Mouse (Mus musculus): ENCODE results near the gene Mybph.
"Not testable (repeated sequence)": the region's sequence is repeated elsewhere in the genome, so short reads cannot be mapped to it uniquely, and the experiment has no call there.

The Mybph gene

GRCm38 (mm10) chr1:134233681-134234454, 40.6 kb downstream of the Mybph start:
- in situ Hi-C loops (cut with MboI, MseI), result no loop called here

- in situ Hi-C loops (cut with MboI, MseI), result no loop called here
These were observed 41.5 kb downstream of the Mybph start for GRCm38 (mm10) chr1:134234455-134235390.

- in situ Hi-C loops (cut with MboI, MseI), result no loop called here
These were observed 42.2 kb downstream of the Mybph start, which contains the start of gene Adora1 for GRCm38 (mm10) chr1:134235391-134235921. TSS of gene Adora1 (minus strand) at chr1:134235431.

GRCm38 (mm10) chr1:134236142-134236541, 42.9 kb downstream of the Mybph start:
- in situ Hi-C loops (cut with MboI, MseI), result no loop called here

GRCm38 (mm10) chr1:134237438-134237837, 44.2 kb downstream of the Mybph start:
- in situ Hi-C loops (cut with MboI, MseI), result no loop called here

- in situ Hi-C loops (cut with MboI, MseI), result loop anchor here (5.0 kb wide), 1 partner anchor 88 kb away; no protein-coding TSS in a partner anchor
These were observed 47.5 kb downstream of the Mybph start for GRCm38 (mm10) chr1:134240701-134241100.

- in situ Hi-C loops (cut with MboI, MseI), result loop anchor here (5.0 kb wide), 1 partner anchor 89 kb away; no protein-coding TSS in a partner anchor
These were observed 48.0 kb downstream of the Mybph start for GRCm38 (mm10) chr1:134241298-134241697.

GRCm38 (mm10) chr1:134242286-134242685, 49.0 kb downstream of the Mybph start:
- in situ Hi-C loops (cut with MboI, MseI), result loop anchor here (5.0 kb wide), 1 partner anchor 90 kb away; no protein-coding TSS in a partner anchor

GRCm38 (mm10) chr1:134243505-134243904, 50.3 kb downstream of the Mybph start:
- in situ Hi-C loops (cut with MboI, MseI), result loop anchor here (5.0 kb wide), 1 partner anchor 91 kb away; no protein-coding TSS in a partner anchor

GRCm38 (mm10) chr1:134243948-134244914, 51.0 kb downstream of the Mybph start:
- in situ Hi-C loops (cut with MboI, MseI), result loop anchor here (5.0 kb wide), 1 partner anchor 92 kb away; no protein-coding TSS in a partner anchor

GRCm38 (mm10) chr1:134245004-134245717, 51.9 kb downstream of the Mybph start:
- in situ Hi-C loops (cut with MboI, MseI), result no loop called here

GRCm38 (mm10) chr1:134246590-134246989, 53.3 kb downstream of the Mybph start:
- in situ Hi-C loops (cut with MboI, MseI), result no loop called here

- in situ Hi-C loops (cut with MboI, MseI), result not testable (repeated sequence)
These were observed 56.4 kb downstream of the Mybph start for GRCm38 (mm10) chr1:134249681-134250080.
